Mouse (Mus musculus) layer of hippocampus, postnatal 36 days (tissue): ENCODE measurements around the gene Slamf1. TPM values are rescaled to one million over a fixed set of nuclear protein-coding genes. Genes with fewer than 3 reads are reported as not detected.
A peak's percentile ranks its signal among the peaks of the same experiment; 100 is the strongest.
"Not testable (repeated sequence)": the region's sequence is repeated elsewhere in the genome, so short reads cannot be mapped to it uniquely, and the experiment has no call there.

ENCODE experiments used
- DNase-seq, 2 experiments: peaks; one replicate each; pipeline ENCODE4 v3.0.0; 2022
- total RNA-seq, 2 experiments: library from RNA; stranded (reverse); gene quantifications; 2 replicates each; pipeline ENCODE4 v1.2.3; 2021

Gene Slamf1
- total RNA-seq, 2 experiments from 2014 or later = 0.10 to 0.17 TPM

GRCm38 (mm10) chr1:171799648-171800047 is 32.7 kb downstream of the Slamf1 start:
- DNase-seq = no peak

- DNase-seq = not testable (repeated sequence)
Measured at GRCm38 (mm10) chr1:171811048-171811447, 44.1 kb downstream of the Slamf1 start.

GRCm38 (mm10) chr1:171815545-171816439 is 48.9 kb downstream of the Slamf1 start:
- peak in 1 of 2 experiments; percentile 19 for DNase-seq

GRCm38 (mm10) chr1:171816991-171817390 is 50.1 kb downstream of the Slamf1 start:
- no peak for DNase-seq

- DNase-seq = no peak
Measured at GRCm38 (mm10) chr1:171821331-171821730, 54.4 kb downstream of the Slamf1 start.

- DNase-seq = no peak
Measured at GRCm38 (mm10) chr1:171825462-171825861, 58.5 kb downstream of the Slamf1 start.

- DNase-seq = no peak
Measured at GRCm38 (mm10) chr1:171826164-171826563, 59.2 kb downstream of the Slamf1 start.

- no peak for DNase-seq
Measured at GRCm38 (mm10) chr1:171827674-171828073, 60.7 kb downstream of the Slamf1 start.

- no peak for DNase-seq
Measured at GRCm38 (mm10) chr1:171839488-171839887, 72.6 kb downstream of the Slamf1 start, which contains the start of gene Cd84. Gene Cd84, plus strand, starts transcription at chr1:171839697.

- no peak for DNase-seq
Measured at GRCm38 (mm10) chr1:171840450-171841023, 73.6 kb downstream of the Slamf1 start.

GRCm38 (mm10) chr1:171845035-171845754 is 78.3 kb downstream of the Slamf1 start:
- DNase-seq = no peak

- DNase-seq = no peak
Measured at GRCm38 (mm10) chr1:171848201-171848600, 81.3 kb downstream of the Slamf1 start.

- no peak for DNase-seq
Measured at GRCm38 (mm10) chr1:171848757-171849156, 81.8 kb downstream of the Slamf1 start.

GRCm38 (mm10) chr1:171849454-171849853 is 82.5 kb downstream of the Slamf1 start:
- no peak for DNase-seq

Other genes with a start within 250 kb of the Slamf1 start
- not detected for gene Itln1, start 231.8 kb upstream of the Slamf1 start, total RNA-seq
- gene Cd244a, start 207.9 kb upstream of the Slamf1 start, total RNA-seq = not detected
- gene Ly9, start 159.7 kb upstream of the Slamf1 start, total RNA-seq = not detected
- not detected for gene Slamf7, start 114.1 kb upstream of the Slamf1 start, total RNA-seq
- under 1 TPM in 1 of 2 experiments, not detected in 1; 0.77 TPM for gene Cd48, start 85.1 kb upstream of the Slamf1 start, total RNA-seq
- 1 to 10 TPM; 1.6 to 2.0 TPM for gene Cd84, start 72.6 kb downstream of the Slamf1 start, total RNA-seq
- gene Gm10521, start 128.5 kb downstream of the Slamf1 start, total RNA-seq = not detected
- not detected for gene Slamf6, start 150.4 kb downstream of the Slamf1 start, total RNA-seq